Mouse (Mus musculus): ENCODE results near the gene Tle6. TPM values are rescaled to one million over a fixed set of nuclear protein-coding genes. Genes with fewer than 3 reads are reported as not detected.

The Tle6 gene
- polyA plus RNA-seq, 1 experiment = 31.0 TPM

DNA sequence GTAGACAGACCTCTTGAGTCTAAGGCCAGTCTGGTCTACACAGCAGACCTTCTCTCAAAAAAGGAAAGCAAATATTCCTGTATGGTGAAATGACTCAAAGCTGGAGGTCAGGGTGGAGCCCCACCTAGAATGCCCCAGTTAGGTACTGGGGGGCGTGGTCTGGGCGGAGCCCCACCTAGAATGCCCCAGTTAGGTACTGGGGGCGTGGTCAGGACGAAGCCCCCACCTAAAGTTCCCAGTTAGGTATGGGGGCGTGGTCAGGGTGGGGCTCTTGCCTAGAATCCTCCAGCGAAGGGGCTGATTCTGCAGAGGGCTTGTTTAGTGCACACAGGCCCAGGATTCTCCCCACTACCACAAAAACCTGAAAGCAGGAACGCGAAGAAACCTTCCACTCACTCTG is 22.6 kb upstream of the Tle6 start:
- DNase-seq (ENCODE audit: low read depth) = no peak

DNA sequence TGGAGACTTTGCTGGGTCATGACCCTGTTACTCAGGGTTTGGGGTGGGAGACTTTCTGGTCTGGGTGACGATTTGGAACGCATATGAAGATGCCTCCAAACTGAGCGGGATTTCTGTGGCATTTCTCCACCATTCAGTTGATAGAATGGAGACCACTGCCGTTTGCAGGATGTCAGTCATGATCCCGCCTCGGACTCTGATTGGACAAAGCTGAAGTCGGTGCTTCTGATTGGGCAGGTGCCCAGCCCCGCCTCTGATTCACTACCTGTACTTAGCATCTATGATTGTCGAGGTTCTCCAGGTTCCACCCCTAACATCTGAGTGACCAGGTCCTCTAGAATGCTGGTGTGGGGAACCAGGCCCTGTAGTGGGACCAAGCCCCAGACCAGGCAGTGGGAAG is 19.9 kb upstream of the Tle6 start:
- DNase-seq (ENCODE audit: low read depth) = no peak

GRCm38 (mm10) chr10:81619976-81620375 is 19.1 kb upstream of the Tle6 start:
- DNase-seq (ENCODE audit: low read depth) = no peak

DNA sequence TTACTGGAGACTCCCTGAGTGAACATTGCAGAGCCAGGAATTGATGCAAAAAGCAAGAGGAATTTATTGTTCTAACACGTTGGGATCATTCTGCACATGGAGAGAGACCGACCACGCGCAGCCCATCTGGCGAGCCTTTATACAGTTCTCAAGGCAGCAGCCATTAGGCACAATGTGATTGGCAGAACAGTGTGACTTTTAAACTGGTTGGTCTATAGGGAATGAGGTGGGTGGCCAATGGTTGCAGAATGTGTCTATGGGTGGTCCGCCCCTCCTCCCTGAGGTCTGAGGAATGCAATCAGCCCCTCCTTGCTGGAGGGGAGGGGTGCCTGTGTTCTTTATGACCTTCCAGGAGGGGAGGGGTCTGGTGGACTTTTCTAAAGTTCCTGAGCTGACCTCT is 14.6 kb upstream of the Tle6 start:
- DNase-seq (ENCODE audit: low read depth) = no peak

DNA sequence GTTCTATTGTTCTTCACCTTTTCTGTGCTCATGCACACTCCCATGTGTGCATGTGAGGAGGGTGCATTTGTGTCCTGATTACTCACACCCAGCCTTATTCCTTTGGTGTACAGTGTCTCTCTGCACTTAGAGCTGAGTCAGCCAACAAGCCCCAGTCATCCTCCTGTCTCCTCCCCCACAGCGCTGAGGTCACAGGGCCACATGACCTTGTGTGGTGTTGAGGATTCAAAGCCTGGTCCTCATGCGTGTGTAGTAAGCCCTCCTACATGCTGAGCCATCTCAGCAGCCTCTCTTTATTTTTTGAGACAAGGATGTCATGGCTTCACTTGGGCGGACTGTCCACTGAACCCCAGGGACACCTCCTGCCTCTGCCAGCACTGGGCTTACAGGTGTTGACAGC is 11.9 kb upstream of the Tle6 start:
- DNase-seq (ENCODE audit: low read depth) = no peak

DNA sequence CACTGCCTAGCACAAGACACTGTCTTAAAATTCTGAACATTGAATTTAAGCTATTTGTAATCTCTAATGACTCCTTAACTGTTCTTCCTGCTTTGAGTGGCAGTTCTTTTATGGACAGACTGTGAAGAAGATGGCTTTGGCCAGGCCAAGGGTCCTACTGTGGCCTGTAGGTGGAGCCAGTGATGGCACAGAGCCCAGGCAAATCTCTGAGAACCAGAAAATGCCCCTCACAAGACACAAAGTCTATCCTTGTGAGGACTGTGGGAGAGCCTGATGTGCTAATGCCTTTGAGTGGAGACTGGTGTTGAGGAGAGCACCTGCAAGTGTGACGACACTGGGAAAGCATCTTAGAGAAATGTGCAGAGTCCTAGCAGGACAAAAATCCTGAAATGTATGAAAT is 7.4 kb upstream of the Tle6 start:
- no peak for DNase-seq (ENCODE audit: low read depth)

DNA sequence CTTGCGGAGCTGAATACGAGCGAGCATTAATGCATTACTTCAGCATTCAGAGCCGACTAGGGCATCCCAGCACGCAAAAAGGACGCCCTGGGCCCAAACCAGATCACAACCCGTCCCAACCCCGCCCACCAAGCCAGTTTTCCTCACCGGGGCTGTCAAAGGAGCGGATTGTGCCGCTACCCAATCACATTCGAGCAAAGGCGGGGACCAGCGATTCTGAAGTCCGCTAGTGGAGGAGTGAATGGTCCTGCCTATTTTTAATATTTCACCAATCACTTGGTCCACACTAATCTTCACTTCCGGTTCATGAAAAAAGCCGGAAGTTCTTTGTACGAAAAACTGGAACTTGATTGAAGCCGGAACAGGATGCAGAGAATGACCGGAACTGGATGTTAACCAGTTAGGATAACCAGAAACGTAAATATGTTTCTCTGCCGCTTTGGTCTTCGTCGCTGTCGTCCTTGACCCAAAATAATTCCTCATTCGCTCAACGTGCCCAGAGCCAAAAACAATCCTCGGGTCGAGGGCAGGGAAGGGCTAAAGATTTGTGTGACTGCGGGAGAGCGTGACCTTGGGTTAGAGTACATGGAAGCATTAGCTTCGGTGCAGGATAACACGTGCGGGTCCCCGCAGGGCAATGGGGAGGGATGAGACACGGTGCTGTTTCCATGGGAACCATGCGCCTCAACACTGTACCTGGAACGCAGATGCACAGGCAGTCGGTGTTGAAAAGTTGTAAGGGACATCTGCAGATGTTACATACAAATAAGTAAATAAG is 5.3 kb upstream of the Tle6 start, which contains the start of gene BC025920:
Gene BC025920, plus strand, starts transcription at position 297 of the 778 bp plus-strand sequence.
- peak; percentile 98 for DNase-seq (ENCODE audit: low read depth)

- DNase-seq (ENCODE audit: low read depth) = no peak
Measured at GRCm38 (mm10) chr10:81605666-81605973, 4.7 kb upstream of the Tle6 start.

DNA sequence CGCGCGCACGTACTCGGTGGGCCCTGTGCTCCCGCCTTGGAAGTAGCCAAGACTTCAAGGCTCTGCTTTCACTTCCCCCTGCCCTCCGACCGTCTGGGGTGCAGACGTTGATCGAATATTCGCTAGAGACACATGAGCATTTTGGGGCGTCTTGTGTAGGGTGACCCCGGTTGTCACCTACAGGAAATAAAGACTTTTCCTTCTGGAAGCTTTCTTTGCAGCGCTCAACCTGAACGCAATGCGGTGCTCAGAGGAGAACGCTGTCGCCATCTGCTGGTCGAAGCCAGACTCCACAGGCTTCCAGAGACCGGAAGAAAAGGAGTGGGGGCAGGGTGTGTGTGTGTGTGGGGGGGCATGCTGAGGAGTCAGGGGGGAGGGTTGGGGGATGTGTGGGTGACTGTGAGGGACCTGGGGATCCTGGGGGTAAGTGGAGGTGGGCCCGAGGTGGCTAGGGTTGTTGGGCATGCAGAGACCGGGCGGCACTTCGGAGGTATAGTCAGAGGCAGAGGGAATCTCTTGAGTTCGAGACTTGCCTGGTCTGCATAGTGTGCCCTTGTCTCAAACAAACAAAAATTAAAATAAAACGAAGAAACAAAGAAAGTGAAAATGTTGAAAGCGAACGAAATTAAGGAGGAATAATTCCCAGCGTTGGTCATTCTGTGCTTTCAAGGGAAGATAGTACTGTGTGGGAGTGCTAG is 4.2 kb upstream of the Tle6 start:
- DNase-seq (ENCODE audit: low read depth) = no peak

GRCm38 (mm10) chr10:81604019-81604967 is 3.4 kb upstream of the Tle6 start:
- DNase-seq (ENCODE audit: low read depth) = no peak

- no peak for DNase-seq (ENCODE audit: low read depth)
Measured at GRCm38 (mm10) chr10:81602741-81603151, 1.9 kb upstream of the Tle6 start.

DNA sequence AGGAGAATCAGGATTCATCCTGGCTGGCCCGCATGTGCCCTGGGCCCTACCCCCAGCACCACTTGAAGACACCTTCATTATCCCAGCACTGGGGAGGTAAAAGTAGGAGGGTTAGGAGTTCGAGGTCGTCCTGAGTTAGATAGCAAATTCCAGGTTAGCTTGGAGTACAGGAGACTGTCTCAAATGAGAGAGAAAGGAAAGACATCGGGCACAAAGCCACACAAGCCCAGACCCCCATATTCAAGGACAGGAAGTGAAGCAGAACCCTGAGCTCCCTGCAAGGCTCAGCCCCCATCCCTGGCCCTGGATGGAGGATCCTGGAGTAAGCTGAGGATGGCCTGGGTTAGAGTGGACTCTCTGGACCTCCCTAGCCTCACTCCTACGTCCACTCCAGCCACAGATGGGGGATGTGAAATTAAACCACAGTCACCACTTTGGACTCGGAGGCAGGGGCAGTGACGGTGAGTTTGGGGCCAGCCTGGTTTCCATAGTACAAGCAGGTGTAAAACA is 578 bp upstream of the Tle6 start:
- no peak for DNase-seq (ENCODE audit: low read depth)

GRCm38 (mm10) chr10:81600096-81600495 is 777 bp downstream of the Tle6 start:
- no peak for DNase-seq (ENCODE audit: low read depth)

- DNase-seq (ENCODE audit: low read depth) = no peak
Measured at GRCm38 (mm10) chr10:81599630-81600029, 1.2 kb downstream of the Tle6 start.

DNA sequence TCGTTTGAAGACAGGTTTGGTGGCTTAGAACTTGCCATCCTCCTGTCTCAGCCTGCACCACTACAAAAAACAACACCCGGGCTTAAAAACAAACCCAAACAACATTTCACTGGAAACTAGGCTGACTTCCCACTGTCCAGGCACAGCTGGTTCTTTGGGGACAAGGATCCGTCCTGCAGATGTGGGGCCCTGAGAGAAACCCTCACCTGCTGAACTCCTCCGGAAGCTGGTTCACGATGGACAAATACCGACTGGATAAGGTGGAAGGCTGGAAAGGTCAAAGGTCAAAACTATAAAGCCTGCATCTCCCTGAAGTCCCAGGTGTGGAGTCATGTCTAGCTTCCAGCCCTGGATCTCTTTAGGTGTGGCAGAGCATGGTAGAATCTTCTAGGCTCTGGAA is 2.0 kb downstream of the Tle6 start:
- DNase-seq (ENCODE audit: low read depth) = no peak

DNA sequence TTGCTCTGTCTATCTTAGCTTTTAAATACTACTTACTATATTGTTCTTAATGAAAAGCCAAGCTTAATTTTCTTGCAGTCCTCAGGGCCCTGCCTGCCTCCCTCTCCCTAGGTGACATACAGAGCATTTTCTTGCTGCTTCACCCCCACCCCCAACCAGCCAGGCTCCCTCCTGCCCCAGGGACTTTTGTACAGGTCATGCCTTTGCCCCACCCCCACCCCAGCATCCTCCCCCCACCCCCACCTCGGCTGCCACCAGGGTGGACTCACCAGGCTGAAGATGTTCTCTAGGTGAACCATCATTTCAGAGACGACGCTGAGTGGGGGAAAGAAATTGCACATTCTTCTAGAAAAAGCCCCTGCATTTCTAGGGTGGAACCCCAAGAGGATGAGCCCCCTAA is 2.5 kb downstream of the Tle6 start:
- DNase-seq (ENCODE audit: low read depth) = no peak

- no peak for DNase-seq (ENCODE audit: low read depth)
Measured at GRCm38 (mm10) chr10:81597137-81597950, 3.5 kb downstream of the Tle6 start.

DNA sequence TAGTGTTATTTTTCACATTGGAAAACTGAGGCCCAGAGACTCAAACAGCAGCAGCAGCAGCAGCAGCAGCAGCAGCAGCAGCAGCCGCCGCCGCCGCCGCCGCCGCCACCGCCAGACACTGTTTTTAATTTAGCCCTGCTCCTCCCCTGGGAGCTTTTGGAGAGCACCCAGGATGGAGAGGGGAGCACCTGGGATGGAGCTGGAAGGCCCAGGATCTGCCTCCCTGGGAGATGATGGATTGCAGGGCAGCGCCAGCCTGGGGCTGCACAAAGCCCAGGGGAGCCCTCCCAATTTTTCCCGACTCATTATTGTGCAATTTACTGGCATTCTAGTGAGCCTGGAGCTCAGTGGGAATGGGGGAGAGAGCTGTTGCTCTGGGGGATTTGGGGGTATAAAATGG is 4.3 kb downstream of the Tle6 start:
- no peak for DNase-seq (ENCODE audit: low read depth)

DNA sequence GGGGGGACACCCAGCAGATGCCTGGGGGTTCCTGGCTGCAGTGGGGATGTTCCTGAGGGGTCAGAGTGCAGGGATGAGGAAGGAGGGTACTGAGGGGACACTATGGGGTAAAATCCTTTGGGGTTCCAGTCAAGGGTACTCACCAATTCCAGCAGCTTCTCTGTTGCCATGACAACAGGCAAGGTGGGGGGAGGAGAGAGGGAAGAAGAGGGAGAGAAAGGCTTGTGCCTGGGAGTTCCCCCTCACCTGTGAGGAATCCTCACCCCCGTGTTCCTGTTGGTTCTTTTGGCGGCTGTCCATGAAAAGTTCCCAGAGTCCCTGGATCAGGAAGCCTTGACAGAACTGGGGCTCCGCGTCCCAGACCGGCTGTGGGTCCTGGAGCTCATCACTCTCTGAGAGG is 5.3 kb downstream of the Tle6 start:
- DNase-seq (ENCODE audit: low read depth) = no peak

- DNase-seq (ENCODE audit: low read depth) = no peak
Measured at GRCm38 (mm10) chr10:81593935-81594334, 6.9 kb downstream of the Tle6 start.

DNA sequence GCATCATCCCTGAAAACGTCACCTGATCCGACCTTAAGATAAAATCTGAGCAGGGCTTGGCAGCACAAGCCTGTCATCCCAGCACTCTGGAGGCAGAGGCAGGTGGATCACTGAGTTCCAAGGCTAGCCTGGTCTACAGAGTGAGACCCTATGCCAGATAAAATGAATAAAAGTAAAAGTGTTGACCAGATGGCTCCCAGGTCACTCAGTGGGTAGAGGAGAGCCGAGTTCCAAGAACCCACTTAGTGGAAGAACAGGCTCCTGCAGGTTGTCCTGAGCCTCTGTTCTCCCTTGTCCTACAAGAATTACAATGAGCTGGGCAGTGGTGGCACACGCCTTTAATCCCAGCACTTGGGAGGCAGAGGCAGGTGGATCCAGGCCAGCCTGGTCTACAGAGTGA is 7.7 kb downstream of the Tle6 start:
- no peak for DNase-seq (ENCODE audit: low read depth)

Measured in gonadal fat pad, adult 2 months (tissue).